Mouse (Mus musculus) liver, embryonic 14.5 days (tissue): Measurements from ENCODE around the gene Ctse.

Source experiments
- CTCF ChIP-seq: IDR thresholded peaks from 2 replicates; pipeline ENCODE4 v1.5.1; 2016; ENCODE audit warnings: antibody characterized with exemption, low read depth, control low read depth
- EP300 ChIP-seq: IDR thresholded peaks from 2 replicates; pipeline ENCODE4 v1.6.1; 2016; ENCODE audit warnings: antibody characterized with exemption, low read depth

DNA sequence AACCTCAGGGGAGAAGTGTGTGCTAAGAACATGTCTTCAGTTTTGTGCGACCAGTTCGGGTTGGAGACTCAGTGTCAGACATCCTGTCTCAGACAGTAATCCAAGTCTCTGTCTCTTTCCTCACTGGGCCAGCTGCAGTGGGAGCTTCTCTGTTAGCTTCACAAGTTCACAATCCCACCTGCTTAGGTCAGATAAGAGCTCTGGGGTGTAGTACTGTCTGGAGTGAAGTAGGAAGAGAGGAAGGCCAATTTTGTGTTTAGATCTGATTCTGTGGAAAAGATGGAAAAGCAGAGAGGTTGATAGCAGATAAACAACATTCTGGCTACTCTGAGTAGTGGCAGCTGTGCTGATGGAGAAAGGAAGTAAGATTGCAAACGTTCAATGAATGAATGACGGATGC is 61.5 kb downstream of the Ctse start:
- TF ChIP-seq CTCF (no peak), EP300 (no peak)
